Mouse (Mus musculus): ENCODE data around the gene Tgfb3. TPM values are rescaled to one million over a fixed set of nuclear protein-coding genes. Genes with fewer than 3 reads are reported as not detected.

Tgfb3 gene
- total and polyA plus RNA-seq, 3 experiments, result 14.8 to 15.4 (median 15.2) TPM

GRCm38 (mm10) chr12:86071432-86071831, 7.4 kb downstream of the Tgfb3 start:
- DNase-seq, result no peak
- Histone ChIP-seq H3K9ac (ENCODE audit: low read depth, low read length) (no peak overlapping the region), H3K4me1 (ENCODE audit: control insufficient read depth, insufficient read depth, low read length) (peaks cover 4% of the 10 kb centered on the region), H3K79me2 (replicated peaks; ENCODE audit: control insufficient read depth, insufficient read depth, low read length) (no peaks in the 10 kb centered on the region), H3K4me3 (no peak overlapping the region), H3K27ac (no peak overlapping the region), H3K36me3 (ENCODE audit: control insufficient read depth, insufficient read depth, low read length) (no peaks in the 10 kb centered on the region), H3K27me3 (ENCODE audit: control insufficient read depth, insufficient read depth, low read length) (no peaks in the 10 kb centered on the region)
- 89% methylated on average over 6 of the region's 6 CpGs for WGBS
- intact Hi-C loops (cut with DNase I), result no loop called here
- no peak for TF ChIP-seq CTCF (IDR thresholded peaks at IDR 0.05)
- TF ChIP-seq POLR2A (IDR thresholded peaks at IDR 0.05; ENCODE audit: insufficient read depth, low read depth, low read length), result no peak
- TF ChIP-seq EP300 (IDR thresholded peaks at IDR 0.05; ENCODE audit: insufficient read depth, low read depth, low read length), result no peak

DNA sequence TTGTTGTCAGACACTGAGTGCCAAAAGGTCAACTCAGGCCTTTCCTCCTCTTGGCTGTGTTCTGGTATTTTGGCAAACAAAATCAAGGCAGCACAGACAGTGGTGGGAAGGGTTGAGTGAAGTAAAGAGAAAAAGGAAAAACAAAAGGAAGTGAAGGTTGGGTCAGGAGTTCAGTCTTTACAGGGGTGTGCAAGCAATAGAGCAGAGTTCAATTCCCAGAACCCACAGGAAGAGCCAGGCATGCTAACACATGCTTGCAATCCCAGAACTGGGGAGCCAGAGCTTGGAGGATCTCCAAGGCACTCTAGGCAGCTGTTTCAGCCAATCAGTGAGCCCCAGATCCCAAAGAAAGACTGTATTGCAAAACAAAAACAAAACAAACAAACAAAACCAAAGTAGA, 14.0 kb downstream of the Tgfb3 start:
- Histone ChIP-seq H3K9ac (ENCODE audit: low read depth, low read length) (no peak overlapping the region), H3K36me3 (ENCODE audit: control insufficient read depth, insufficient read depth, low read length) (no peaks in the 10 kb centered on the region), H3K27ac (no peak overlapping the region), H3K27me3 (ENCODE audit: control insufficient read depth, insufficient read depth, low read length) (no peaks in the 10 kb centered on the region), H3K79me2 (replicated peaks; ENCODE audit: control insufficient read depth, insufficient read depth, low read length) (no peaks in the 10 kb centered on the region), H3K4me3 (no peak overlapping the region), H3K4me1 (ENCODE audit: control insufficient read depth, insufficient read depth, low read length) (no peaks in the 10 kb centered on the region)
- no peak for DNase-seq
- intact Hi-C loops (cut with DNase I), result no loop called here
- TF ChIP-seq CTCF (IDR thresholded peaks at IDR 0.05) (no peak), POLR2A (IDR thresholded peaks at IDR 0.05; ENCODE audit: insufficient read depth, low read depth, low read length) (no peak), EP300 (IDR thresholded peaks at IDR 0.05; ENCODE audit: insufficient read depth, low read depth, low read length) (no peak)

DNA sequence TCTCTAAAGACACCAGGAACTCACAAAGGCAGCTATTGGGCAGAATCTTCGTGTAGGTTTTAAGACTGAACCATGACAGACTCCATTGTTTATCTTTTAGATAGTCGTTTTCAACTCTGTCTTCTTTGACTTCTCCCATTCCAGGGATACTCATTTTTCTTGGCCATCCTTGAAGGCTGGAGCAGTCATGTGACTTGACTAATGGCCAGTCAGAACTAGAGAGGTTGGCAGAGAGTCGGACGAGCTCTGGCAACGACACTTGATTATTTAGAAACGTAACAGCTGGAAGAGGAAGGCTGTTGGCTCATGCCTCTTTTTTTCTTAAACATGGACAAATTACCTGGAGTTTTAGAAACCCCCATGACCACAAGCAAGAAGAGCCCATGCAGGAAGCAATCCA, 19.5 kb downstream of the Tgfb3 start:
- Histone ChIP-seq H3K4me3 (no peak overlapping the region), H3K9ac (ENCODE audit: low read depth, low read length) (no peak overlapping the region), H3K79me2 (replicated peaks; ENCODE audit: control insufficient read depth, insufficient read depth, low read length) (no peaks in the 10 kb centered on the region), H3K27me3 (ENCODE audit: control insufficient read depth, insufficient read depth, low read length) (no peaks in the 10 kb centered on the region), H3K36me3 (ENCODE audit: control insufficient read depth, insufficient read depth, low read length) (no peaks in the 10 kb centered on the region), H3K27ac (no peak overlapping the region), H3K4me1 (ENCODE audit: control insufficient read depth, insufficient read depth, low read length) (no peaks in the 10 kb centered on the region; the same call in 1 of the 2 replicates)
- no peak for TF ChIP-seq POLR2A (IDR thresholded peaks at IDR 0.05; ENCODE audit: insufficient read depth, low read depth, low read length)
- TF ChIP-seq CTCF (IDR thresholded peaks at IDR 0.05), result no peak
- TF ChIP-seq EP300 (IDR thresholded peaks at IDR 0.05; ENCODE audit: insufficient read depth, low read depth, low read length), result no peak
- peak in 1 of 2 experiments; percentile 38 for DNase-seq
- 47% methylated on average over 6 of the region's 6 CpGs for WGBS
- intact Hi-C loops (cut with DNase I), result no loop called here

DNA sequence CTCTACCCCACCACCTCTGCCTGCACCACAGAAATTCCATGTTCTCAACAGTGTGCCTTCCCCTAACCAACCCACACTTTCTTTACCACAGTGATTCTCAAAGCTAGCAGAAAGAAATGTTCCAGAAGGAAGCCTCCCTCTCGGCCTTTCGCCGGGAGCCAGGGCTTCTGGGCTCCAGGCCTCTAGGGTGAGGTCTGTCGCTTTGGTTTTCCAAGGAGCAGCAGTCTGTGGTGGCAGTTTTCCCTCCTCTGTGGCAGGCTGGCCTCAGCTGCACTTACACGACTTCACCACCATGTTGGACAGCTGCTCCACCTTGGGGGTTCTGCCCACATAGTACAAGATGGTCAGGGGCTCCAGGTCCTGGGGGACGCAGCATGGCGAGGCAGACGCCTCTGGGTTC, 21.3 kb downstream of the Tgfb3 start:
- Histone ChIP-seq H3K4me3 (no peak overlapping the region), H3K9ac (ENCODE audit: low read depth, low read length) (no peak overlapping the region), H3K27me3 (ENCODE audit: control insufficient read depth, insufficient read depth, low read length) (no peaks in the 10 kb centered on the region), H3K36me3 (ENCODE audit: control insufficient read depth, insufficient read depth, low read length) (no peaks in the 10 kb centered on the region), H3K79me2 (replicated peaks; ENCODE audit: control insufficient read depth, insufficient read depth, low read length) (no peaks in the 10 kb centered on the region), H3K4me1 (ENCODE audit: control insufficient read depth, insufficient read depth, low read length) (no peaks in the 10 kb centered on the region; the same call in 1 of the 2 replicates), H3K27ac (no peak overlapping the region)
- intact Hi-C loops (cut with DNase I), result no loop called here
- 81% methylated on average over 8 of the region's 8 CpGs for WGBS
- no peak for TF ChIP-seq EP300 (IDR thresholded peaks at IDR 0.05; ENCODE audit: insufficient read depth, low read depth, low read length)
- no peak for TF ChIP-seq CTCF (IDR thresholded peaks at IDR 0.05)
- no peak for TF ChIP-seq POLR2A (IDR thresholded peaks at IDR 0.05; ENCODE audit: insufficient read depth, low read depth, low read length)
- no peak for DNase-seq

- TF ChIP-seq CTCF (IDR thresholded peaks at IDR 0.05) (no peak), EP300 (IDR thresholded peaks at IDR 0.05; ENCODE audit: insufficient read depth, low read depth, low read length) (no peak), POLR2A (IDR thresholded peaks at IDR 0.05; ENCODE audit: insufficient read depth, low read depth, low read length) (no peak)
- no peak overlapping the region for H3K9ac ChIP-seq (ENCODE audit: low read depth, low read length)
- H3K4me1 ChIP-seq (ENCODE audit: control insufficient read depth, insufficient read depth, low read length), result no peaks in the 10 kb centered on the region; the same call in 1 of the 2 replicates
- no peaks in the 10 kb centered on the region for H3K27me3 ChIP-seq (ENCODE audit: control insufficient read depth, insufficient read depth, low read length)
- intact Hi-C loops (cut with DNase I), result no loop called here
- H3K36me3 ChIP-seq (ENCODE audit: control insufficient read depth, insufficient read depth, low read length), result no peaks in the 10 kb centered on the region
- no peak overlapping the region for H3K4me3 ChIP-seq
- DNase-seq, result peak in 1 of 2 experiments; percentile 21
- WGBS, result 69% methylated on average over 8 of the region's 8 CpGs
- H3K27ac ChIP-seq, result no peak overlapping the region
- H3K79me2 ChIP-seq (replicated peaks; ENCODE audit: control insufficient read depth, insufficient read depth, low read length), result no peaks in the 10 kb centered on the region
These were observed 21.9 kb downstream of the Tgfb3 start for GRCm38 (mm10) chr12:86056976-86057375.

DNA sequence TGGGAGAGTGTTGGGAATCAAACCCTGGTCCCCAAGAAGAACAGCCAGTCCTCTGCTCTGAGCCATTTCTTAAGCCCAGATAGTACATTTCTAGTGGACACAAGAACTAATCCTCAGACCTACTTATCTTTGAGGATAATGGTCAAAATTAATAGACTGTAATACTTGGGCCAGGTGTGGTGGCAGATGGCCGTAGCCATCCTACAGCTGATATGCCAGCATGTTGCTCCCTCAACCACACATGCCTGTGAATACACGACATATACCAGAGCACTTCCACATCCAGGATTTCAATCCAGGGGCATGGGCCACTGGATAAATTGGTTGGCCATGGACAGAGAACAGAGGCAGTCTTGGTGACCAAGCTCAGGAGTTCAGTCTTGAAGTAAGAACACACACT, 23.5 kb downstream of the Tgfb3 start:
- H3K9ac ChIP-seq (ENCODE audit: low read depth, low read length), result no peak overlapping the region
- TF ChIP-seq EP300 (IDR thresholded peaks at IDR 0.05; ENCODE audit: insufficient read depth, low read depth, low read length) (no peak), POLR2A (IDR thresholded peaks at IDR 0.05; ENCODE audit: insufficient read depth, low read depth, low read length) (no peak)
- WGBS, result 91% methylated on average over 2 of the region's 2 CpGs
- intact Hi-C loops (cut with DNase I), result no loop called here
- no peak for DNase-seq
- no peaks in the 10 kb centered on the region; the same call in 1 of the 2 replicates for H3K4me1 ChIP-seq (ENCODE audit: control insufficient read depth, insufficient read depth, low read length)
- H3K79me2 ChIP-seq (replicated peaks; ENCODE audit: control insufficient read depth, insufficient read depth, low read length), result no peaks in the 10 kb centered on the region
- H3K4me3 ChIP-seq, result no peak overlapping the region
- H3K27me3 ChIP-seq (ENCODE audit: control insufficient read depth, insufficient read depth, low read length), result no peaks in the 10 kb centered on the region
- H3K27ac ChIP-seq, result no peak overlapping the region
- no peaks in the 10 kb centered on the region for H3K36me3 ChIP-seq (ENCODE audit: control insufficient read depth, insufficient read depth, low read length)
